Mouse (Mus musculus) neutrophil, adult 5-6 weeks (primary cell): ENCODE results near the gene Olfr283. TPM values are rescaled to one million over a fixed set of nuclear protein-coding genes. Genes with fewer than 3 reads are reported as not detected.
"Not testable (repeated sequence)": the region's sequence is repeated elsewhere in the genome, so short reads cannot be mapped to it uniquely, and the experiment has no call there.

Experiments used
- ATAC-seq: fragments of 151-379, 151-347 bp; 2 replicates; pipeline ENCODE4 v1.8.0; 2017; ENCODE audit warnings: mild to moderate bottlenecking, moderate TSS enrichment; ENCODE audit not compliant: insufficient number of reproducible peaks, poor library complexity, low FRiP score, severe bottlenecking; ENCODE audit errors: extremely low read depth
- total RNA-seq: library from RNA; stranded (forward); fragments of 200-1000 nt; gene quantifications from 2 replicates; pipeline ENCODE4 v1.2.3, GENCODE M21; 2017

The Olfr283 gene
- not detected in 2 replicates for total RNA-seq

DNA sequence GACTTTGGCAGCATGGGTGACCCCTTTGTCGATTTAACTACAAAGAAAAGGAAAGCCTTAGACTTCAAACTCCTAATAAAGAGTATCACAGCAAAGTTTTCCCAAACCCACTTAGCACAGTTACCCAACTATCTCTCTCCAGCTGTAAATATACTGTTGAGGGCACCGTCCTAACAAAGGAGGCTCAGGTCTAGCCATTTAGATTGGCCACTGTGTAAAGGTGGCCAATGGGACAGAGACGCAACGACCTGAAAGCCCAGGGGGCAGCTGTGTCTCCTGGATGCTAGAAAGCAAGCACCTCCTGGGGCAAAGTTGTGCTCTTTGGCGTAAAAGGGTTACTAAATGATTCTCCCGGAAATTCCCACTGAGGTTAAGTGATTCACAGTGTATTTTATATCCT is at the start of gene Olfr283:
TSS of gene Olfr283 (minus strand) at position 101 of the 400 bp plus-strand sequence.
- no peak for ATAC-seq

DNA sequence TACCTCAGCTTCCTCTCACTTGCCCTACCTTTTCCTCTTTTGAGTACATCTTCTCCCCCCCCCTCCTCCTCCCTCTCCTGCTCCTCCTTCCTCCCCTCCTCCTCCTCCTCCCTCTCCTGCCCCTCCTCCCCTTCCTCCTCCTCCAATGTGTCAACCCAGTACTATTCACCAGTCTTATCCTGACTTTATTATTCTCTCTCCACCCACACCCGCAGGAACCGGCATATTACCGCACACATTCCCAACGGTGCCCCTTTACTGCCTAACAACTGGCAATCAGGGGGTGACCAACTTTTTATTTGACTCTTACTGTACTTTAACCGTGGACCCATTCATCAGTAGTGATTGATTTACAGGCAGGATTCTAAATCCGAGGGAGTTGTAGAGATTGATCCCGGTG is 44.4 kb upstream of the Olfr283 start:
- ATAC-seq = no peak

DNA sequence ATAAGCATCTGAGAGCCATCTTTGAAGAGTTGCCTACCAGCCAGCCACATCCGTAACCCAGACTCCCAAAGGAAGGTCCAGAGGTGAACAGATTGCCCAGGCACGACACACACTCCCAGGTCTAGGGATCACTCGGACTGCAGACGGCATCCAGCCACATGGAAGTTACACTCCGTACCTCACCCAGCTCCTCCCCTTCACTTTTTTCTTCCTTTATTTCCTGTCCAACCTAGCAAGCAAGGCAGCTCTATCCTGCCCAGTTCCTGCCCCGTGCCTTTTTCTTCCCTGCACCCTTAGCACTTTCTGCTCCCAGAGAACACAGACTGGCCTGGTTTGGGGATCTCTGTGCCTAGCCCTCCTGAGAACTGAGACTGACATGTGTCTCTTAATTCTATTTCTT is 44.0 kb upstream of the Olfr283 start:
- ATAC-seq = no peak

DNA sequence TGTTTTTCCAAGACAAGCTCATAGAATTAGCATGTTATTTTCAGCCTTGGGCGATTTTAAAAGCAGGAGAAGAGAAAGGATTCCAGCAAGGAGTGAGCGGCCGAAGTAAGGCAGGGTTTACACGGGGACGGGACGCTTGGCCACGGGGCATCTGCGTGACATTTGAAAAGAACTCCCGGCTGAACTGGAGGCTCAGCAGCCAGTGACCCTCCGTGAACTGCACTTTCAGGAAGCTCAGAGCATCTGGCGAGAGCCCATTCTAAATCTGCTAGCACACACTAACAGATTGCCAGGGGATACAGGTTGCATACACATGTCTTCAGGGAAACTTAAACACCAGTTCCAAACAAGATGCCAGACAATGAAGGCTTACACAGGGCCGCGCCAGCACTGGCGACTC is 43.6 kb upstream of the Olfr283 start:
- ATAC-seq = no peak

DNA sequence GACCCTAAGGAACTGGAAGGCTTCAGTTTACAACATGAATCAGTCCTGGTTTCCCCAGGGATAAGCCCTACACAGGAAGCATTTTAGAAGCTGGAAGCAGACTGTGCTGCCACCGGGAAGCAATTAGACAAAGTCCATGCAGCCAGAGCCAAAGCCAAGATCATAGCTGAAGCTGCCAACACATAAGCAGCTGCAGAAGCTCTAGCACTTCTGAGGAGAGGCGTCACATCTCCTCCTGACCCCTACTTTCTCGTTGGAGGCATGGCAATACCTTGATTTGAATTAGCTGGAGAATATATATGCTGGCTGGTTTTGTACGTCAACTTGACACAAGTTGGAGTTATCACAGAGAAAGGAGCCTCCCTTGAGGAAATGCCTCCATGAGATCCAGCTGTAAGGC is 40.2 kb upstream of the Olfr283 start:
- no peak for ATAC-seq

DNA sequence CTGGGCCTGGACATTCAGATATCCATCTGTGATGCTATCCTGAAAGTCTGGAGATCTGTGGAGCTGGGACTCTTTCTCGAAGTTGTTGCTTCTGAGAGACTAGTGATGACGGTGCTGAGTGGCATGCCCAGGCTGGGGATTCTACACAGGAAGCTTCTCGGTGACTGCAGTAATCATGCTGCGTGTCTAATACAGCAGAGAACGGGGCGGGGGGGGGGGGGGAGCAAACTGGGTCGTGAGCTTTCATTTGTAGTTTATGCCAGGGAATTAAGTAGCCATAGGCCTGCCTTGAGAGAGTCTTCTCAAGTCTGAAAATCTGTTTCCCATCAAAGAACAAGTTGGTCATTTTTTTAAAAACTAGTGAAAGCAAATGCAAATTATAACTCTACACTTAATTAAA is 37.4 kb upstream of the Olfr283 start:
- ATAC-seq = no peak

DNA sequence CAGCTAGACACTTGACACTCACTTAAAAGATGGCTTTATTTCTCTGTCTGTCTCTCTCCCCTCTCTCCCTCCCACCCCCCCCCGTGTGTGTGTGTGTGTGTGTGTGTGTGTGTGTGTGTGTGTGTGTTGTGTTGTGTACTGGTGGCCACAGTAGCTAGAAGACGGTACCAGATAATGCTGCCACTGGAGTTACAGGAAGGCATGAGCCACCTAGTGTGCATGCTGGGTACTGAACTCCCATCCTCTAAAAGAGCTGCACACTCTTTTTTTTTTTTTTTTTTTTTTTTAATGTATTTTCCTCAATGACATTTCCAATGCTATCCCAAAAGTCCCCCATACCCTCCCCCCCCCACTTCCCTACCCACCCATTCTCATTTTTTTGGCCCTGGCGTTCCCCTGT is 36.5 kb upstream of the Olfr283 start:
- not testable (repeated sequence) for ATAC-seq

DNA sequence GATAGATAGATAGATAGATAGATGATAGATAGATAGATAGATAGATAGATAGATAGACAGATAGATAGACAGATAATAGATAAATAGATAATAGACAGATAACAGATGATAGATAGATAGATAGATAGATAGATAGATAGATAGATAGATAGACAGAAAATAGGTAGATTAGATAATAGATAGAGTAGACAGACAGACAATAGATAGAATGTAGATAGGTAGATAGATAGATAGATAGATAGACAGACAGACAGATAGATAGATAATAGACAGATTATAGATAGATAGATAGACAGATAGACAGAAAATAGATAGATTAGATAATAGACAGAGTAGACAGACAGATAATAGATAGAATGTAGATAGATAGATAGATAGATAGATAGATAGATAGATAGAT is 36.1 kb upstream of the Olfr283 start:
- ATAC-seq = not testable (repeated sequence)

DNA sequence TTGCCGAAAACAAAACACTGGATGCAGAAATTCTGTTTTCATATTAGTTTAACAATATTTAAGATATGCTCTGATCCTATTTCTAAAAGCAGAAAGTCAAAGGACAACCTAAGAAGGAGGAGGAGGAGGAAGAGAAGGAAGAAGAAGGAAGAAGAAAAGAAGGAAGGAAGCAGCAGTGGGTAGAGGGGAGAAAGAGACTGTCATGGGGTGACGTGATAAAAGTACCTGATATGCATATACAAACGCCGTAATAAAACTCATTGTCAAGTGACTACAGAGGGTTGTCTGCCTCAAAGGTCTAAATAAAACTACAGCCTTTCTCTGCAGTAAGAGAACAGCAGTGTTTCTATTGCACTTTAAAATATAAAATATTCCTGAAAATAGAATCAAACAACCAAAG is 35.2 kb upstream of the Olfr283 start:
- no peak for ATAC-seq

DNA sequence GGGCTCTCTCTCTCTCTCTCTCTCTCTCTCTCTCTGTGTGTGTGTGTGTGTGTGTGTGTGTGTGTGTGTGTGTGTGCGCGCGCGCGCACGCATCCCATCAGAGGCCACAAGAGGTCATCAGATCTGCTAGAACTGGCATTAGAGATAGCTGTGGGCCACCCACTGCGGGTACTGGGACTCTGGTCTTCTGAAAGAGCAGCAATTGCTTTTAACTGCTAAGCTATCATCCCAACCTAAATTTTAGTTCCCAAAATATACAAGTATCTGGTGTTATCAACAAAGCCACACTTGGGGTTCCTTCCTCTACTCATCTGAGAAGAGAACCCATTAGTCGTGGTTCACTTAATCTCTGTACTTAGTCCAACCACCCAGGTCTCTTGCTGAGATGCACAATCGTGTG is 29.5 kb upstream of the Olfr283 start:
- ATAC-seq = no peak

DNA sequence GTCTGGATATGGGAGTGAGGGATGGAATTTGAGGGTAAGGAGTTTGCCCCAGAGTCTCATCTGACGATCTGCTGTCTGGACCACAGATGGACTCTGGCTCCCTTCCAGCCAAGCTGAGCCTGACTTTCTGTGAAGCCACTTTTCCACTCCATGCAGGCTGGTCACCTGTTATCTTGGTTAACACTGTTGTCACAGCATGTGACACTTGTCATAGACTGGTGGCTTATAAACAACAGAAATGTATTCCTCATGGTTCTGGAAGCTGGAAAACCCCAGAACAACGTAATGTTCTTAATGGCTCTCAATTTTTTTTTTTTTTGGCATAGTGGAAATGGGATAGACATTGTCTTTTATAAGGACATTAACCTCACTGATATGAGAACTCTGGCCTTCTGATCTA is 28.9 kb upstream of the Olfr283 start:
- ATAC-seq = no peak

DNA sequence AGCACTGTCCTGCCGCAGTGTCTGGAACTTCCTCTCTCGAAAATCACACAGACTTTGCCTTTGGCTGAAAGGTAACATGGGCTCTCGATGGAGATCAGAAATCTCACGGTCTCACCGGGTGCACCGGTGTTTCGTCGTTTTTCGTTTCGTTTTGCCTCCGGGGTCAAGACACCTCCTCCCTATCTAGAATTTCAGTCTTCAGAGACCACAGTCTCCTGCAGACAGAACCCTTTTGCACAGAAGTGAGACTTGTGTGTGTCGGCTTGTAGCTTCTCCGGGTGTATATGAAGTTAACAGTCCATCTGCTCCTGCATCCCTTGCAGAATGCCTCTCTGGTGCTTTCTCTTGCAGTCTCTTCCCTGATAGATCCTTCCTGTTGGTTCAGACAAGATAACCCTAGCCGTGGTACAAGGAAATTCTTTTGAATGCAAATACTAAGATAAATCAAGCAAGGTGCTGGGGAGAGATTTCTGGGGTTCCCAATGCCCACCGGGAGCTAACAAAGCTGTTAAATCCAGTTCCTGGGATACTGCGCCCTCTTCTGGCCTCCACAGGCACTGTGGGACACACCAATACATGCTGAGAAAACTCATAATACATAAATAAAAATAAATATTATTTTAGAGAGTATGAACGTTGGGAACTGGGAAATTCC is 27.8 kb upstream of the Olfr283 start:
- ATAC-seq = no peak

DNA sequence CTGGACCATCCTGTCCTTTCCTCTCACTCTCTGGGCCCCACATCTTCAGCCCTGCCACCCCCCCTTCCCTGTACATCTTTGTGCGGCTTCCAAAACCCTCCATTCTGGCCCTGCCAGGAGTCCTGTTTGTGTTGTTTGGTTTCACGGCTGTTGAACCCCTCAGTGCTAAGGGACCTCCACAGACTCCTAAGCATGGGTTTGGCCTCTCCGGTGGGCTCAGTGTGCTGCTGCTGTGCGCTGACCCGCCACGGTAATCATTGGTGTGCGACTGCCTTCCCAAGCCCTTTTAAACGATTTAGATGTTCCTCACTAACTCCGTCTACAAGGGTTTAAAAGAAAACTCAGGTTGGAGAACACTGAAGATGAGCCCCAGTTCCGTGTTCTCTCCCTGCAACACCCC is 21.6 kb upstream of the Olfr283 start:
- ATAC-seq = no peak

DNA sequence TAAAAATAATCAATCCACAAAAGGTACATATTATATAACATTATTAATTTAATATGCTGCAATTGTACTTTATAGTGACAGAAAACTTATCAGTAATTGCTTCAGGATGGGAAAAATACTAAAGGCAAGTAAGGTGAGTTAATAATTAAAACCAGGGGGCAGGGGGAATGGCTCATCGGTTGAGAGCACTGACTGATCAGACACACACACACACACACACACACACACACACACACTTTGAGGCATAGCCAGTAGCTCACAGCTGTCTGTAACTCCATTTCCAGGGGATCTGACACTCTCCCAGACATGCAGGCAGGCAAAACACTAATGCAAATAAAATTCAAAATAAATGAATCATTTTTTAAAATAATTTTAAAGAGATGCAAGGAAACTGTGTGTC is 16.4 kb upstream of the Olfr283 start:
- no peak for ATAC-seq

DNA sequence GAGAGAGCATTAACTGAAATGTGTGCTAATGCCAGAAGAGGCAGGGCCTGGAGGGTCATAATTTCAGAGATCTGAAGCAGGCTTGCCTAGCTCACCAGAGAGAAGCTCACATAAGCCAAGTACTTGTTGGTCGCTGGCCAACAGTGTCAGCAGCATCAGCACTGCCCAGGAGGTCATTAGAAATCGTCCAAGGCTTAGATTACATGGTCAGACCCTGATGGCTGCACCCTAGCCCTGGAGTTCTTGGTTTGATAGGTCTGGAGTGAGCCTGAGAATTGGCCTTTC is 11.1 kb upstream of the Olfr283 start:
- ATAC-seq = no peak

DNA sequence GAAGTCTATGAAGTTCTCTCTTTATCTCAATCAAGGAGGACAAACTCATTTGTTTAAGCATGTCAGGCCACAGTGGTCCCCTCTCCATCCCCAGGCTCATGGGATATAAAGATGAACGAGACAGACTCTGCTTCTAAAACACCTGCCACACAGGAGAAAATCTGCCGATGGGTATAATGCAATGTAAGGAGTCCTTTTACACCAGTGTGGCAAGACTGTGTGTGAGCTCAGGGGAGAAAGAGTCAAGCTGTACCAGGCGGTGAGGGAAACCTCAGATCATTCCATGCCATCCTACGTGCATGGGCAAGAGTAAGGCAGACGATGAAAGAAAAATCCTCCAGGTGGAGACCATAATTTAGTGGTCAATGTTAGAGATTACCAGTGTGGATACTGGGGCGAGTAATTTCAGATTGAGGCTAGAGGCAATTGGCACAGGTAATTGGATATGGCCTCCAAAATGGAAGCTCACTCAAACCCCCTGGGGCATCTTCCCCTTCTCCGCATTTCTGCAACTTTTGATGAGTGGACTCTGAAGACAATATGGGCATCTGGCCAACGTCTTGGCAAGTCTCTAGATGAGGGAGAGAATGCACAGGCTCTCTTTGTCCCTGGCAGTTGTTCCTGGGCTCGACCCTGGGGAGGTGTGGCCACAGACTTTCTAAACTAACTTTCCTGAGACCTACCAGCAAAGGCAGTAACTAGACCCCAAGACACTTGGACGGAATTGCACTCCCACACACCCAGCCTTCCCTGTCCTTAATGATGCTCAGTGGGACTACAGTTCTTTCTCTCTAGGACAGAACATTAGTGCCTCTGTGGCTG is 10.5 kb upstream of the Olfr283 start:
- ATAC-seq = no peak

DNA sequence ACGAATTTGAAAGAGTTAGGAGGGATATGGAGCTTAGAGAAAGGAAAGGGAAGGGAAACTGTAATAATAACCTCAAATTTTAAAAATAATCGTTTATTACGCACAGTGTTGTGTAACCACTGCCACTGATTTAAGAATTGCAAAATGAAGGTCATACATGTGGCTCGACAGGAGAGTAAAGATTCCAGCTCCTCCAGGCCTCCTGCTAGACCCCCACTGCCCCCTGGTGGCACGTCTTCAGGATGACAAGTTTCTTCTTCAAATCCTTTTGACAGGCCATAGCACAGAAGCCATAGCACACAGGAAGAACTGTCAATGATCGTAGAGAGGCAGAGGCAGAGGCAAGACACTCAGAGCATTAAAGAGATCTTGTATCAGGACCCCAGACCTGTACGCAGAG is 9.1 kb upstream of the Olfr283 start:
- no peak for ATAC-seq

DNA sequence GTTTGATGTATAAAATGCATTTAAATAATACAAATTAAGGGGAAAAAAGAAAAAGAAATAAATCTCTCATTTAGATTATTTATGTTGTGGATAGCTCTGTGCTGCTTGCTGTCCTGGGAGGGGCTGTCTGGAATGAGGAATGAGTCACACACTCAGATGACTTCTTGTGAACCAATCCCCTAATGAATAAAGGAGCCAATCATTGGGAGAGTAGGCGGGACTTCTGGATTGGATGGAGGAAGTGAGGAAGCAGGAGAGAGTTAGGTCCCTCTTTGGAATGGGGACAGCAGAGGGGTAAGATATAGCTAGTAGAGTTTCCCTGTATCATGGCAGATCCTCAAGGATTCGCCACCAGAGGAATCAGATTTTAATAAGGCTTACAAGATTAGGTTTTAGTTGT is 6.9 kb upstream of the Olfr283 start:
- no peak for ATAC-seq

DNA sequence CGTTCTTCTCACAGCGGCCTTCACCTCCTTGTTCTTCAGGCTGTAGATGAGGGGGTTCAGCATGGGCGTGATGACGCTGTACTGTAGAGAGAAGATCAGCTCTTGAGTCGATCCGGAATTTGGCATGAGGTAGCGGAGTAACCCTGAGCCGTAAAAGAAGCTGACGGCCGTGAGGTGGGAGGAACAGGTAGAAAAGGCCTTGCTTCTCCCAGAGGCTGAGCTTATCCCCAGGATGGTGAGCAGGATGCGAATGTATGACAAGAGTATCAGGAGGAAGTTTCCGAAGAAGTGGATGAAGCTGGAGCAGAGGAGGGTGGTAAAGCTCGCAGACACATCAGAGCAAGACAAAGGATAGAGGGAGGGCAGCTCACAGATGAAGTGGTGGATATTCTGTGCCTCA is 2.5 kb downstream of the Olfr283 start:
- no peak for ATAC-seq

DNA sequence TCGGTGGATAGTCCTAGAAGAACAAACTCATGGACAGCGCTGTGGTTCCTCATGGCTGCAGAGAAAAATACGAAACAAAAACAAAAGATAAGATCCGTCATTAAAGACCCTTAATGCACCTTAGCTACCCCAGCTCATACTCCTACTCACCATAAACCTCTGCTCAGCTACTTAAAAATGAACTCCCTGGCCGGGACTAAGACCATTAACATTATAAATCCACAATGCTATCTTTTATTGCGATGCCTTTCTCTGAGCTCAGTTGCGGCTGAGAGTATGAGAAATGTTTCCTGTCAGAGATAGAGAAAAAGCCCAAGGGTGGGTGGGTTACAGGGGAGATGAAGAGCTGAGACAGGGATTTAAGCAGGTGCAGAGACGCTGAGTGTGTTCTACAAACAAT is 39.9 kb downstream of the Olfr283 start, which contains the start of gene Olfr284:
TSS of gene Olfr284 (minus strand) at position 101 of the 400 bp plus-strand sequence.
- no peak for ATAC-seq
